ENCODE assay signal across 18 mouse cellular contexts in genomic region chr1:88283376-88284227, GRCm38 (mm10). TPM values are rescaled to one million over a fixed set of nuclear protein-coding genes. Genes with fewer than 3 reads are reported as not detected.
"Had no signal": no experiment of that assay in that cellular context is flagged by ENCODE, and none has a peak within 500 bp of the region (broad histone marks: within the 10 kb centered on the region; RNA-seq: fewer than 3 reads in every experiment).

No protein-coding gene starts in this region.

- H3K27me3 ChIP-seq: liver, embryonic 15.5 days; midbrain, embryonic 15.5 days; neural tube, embryonic 13.5 days; stomach, embryonic 15.5 days had no signal

- DNase-seq: kidney, adult 8-10 months; kidney, postnatal 10 days; lung, adult 2 months; lung, postnatal 36 days; retina, postnatal 1 day; right cerebral cortex, postnatal 4 days; spleen, adult 18-20 months; thymus, postnatal 25 days had no signal

- H3K4me1 ChIP-seq: limb, embryonic 10.5 days; midbrain, embryonic 15.5 days; neural tube, embryonic 13.5 days; stomach, embryonic 15.5 days had no signal

- H3K4me3 ChIP-seq: limb, embryonic 10.5 days; liver, embryonic 15.5 days; midbrain, embryonic 15.5 days; neural tube, embryonic 13.5 days; stomach, embryonic 15.5 days had no signal

- H3K27ac ChIP-seq: limb, embryonic 10.5 days; liver, embryonic 15.5 days; midbrain, embryonic 15.5 days; neural tube, embryonic 13.5 days; stomach, embryonic 15.5 days had no signal

- H3K36me3 ChIP-seq: limb, embryonic 10.5 days; liver, embryonic 15.5 days; midbrain, embryonic 15.5 days; neural tube, embryonic 13.5 days; stomach, embryonic 15.5 days had no signal

- ATAC-seq: midbrain, embryonic 15.5 days had no signal

RNA-seq across cellular contexts. Expression of gene Trpm8, which starts 6.1 kb away (rescaled TPM):
- polyA plus RNA-seq: large intestine, adult 2 months; limb, embryonic 10.5 days; limb, embryonic 14.5 days; liver, embryonic 11.5 days; liver, embryonic 15.5 days; lung, adult 2 months; lung, postnatal 0 days; midbrain, embryonic 11.5 days; stomach, embryonic 15.5 days had no signal
